Mouse (Mus musculus) limb, embryonic 12.5 days (tissue): Measurements from ENCODE around the gene Spop. TPM values are rescaled to one million over a fixed set of nuclear protein-coding genes. Genes with fewer than 3 reads are reported as not detected.

Source experiments
- ATAC-seq: fragments of 200-750 bp; cut with Nextera tagmentation; 2 replicates; pipeline ENCODE4 v1.8.0; 2017; ENCODE audit warnings: low read depth, moderate TSS enrichment; ENCODE audit not compliant: insufficient number of reproducible peaks, insufficient read depth, low FRiP score, low TSS enrichment
- H3K27ac ChIP-seq: fragments of 300-500 bp; sonication (generic); 2 replicates; pipeline ENCODE4 v1.5.1; 2016; ENCODE audit warnings: mild to moderate bottlenecking, moderate library complexity
- H3K27me3 ChIP-seq: fragments of 300-500 bp; sonication (generic); 2 replicates; pipeline ENCODE4 v1.6.1; 2016; ENCODE audit warnings: mild to moderate bottlenecking, moderate library complexity
- H3K36me3 ChIP-seq: fragments of 300-500 bp; sonication (generic); 2 replicates; pipeline ENCODE4 v1.6.1; 2016; ENCODE audit warnings: mild to moderate bottlenecking, moderate library complexity
- H3K4me1 ChIP-seq: fragments of 300-500 bp; sonication (generic); replicated peaks from 2 replicates; pipeline ENCODE4 v1.6.1; 2016
- H3K4me2 ChIP-seq: fragments of 300-500 bp; sonication (generic); 2 replicates; pipeline ENCODE4 v1.6.1; 2016; ENCODE audit warnings: mild to moderate bottlenecking, moderate library complexity
- H3K4me3 ChIP-seq: fragments of 300-500 bp; sonication (generic); replicated peaks from 2 replicates; pipeline ENCODE4 v1.5.1; 2016; ENCODE audit warnings: mild to moderate bottlenecking
- H3K9ac ChIP-seq: fragments of 300-500 bp; sonication (generic); replicated peaks from 2 replicates; pipeline ENCODE4 v1.6.1; 2016; ENCODE audit warnings: mild to moderate bottlenecking, moderate library complexity
- H3K9me3 ChIP-seq: fragments of 300-500 bp; sonication (generic); 2 replicates; pipeline ENCODE4 v1.6.1; 2016; ENCODE audit warnings: mild to moderate bottlenecking, moderate library complexity
- WGBS: fragments of 180-500 bp; shearing (Covaris S2); methylation state at CpG from one replicate; pipeline ENCODE4 v1.1.7; 2016; 5-methylcytosine and 5-hydroxymethylcytosine counted together
- polyA plus RNA-seq: library from polyadenylated mRNA; unstranded; fragments of >200 nt; fragmentation: Nextera tagmentation; extraction: Ambion mirVana; gene quantifications from 2 replicates; pipeline ENCODE4 v1.2.1, GENCODE M21; 2016

The Spop gene
- polyA plus RNA-seq, 1 experiment from 2014 or later = 157 TPM

GRCm38 (mm10) chr11:95479458-95479857 is 65.6 kb downstream of the Spop start:
- no peaks in the 10 kb centered on the region; the same call in 1 of the 2 replicates for H3K9me3 ChIP-seq
- no peaks in the 10 kb centered on the region for H3K4me1 ChIP-seq
- WGBS = 89% methylated on average over 4 of the region's 4 CpGs
- H3K36me3 ChIP-seq = peaks cover 70% of the 10 kb centered on the region
- H3K27ac ChIP-seq = no peak overlapping the region
- no peak overlapping the region for H3K4me2 ChIP-seq
- H3K27me3 ChIP-seq = no peaks in the 10 kb centered on the region
- no peak overlapping the region for H3K4me3 ChIP-seq
- ATAC-seq = no peak
- no peak overlapping the region for H3K9ac ChIP-seq

- Histone ChIP-seq H3K27me3 (no peaks in the 10 kb centered on the region), H3K36me3 (peaks cover 70% of the 10 kb centered on the region), H3K9me3 (no peaks in the 10 kb centered on the region; the same call in 1 of the 2 replicates), H3K27ac (no peak overlapping the region), H3K4me3 (no peak overlapping the region), H3K9ac (no peak overlapping the region), H3K4me1 (no peaks in the 10 kb centered on the region), H3K4me2 (no peak overlapping the region)
- 86% methylated on average over 4 of the region's 4 CpGs for WGBS
- ATAC-seq = no peak
Observed at GRCm38 (mm10) chr11:95480662-95481061, 66.8 kb downstream of the Spop start.

GRCm38 (mm10) chr11:95485634-95486033 is 71.8 kb downstream of the Spop start:
- Histone ChIP-seq H3K9me3 (no peaks in the 10 kb centered on the region), H3K4me3 (no peak overlapping the region), H3K4me2 (no peak overlapping the region), H3K27me3 (no peaks in the 10 kb centered on the region), H3K9ac (no peak overlapping the region), H3K27ac (no peak overlapping the region), H3K36me3 (peaks cover 87% of the 10 kb centered on the region), H3K4me1 (no peaks in the 10 kb centered on the region)
- WGBS = 95% methylated on average over 18 of the region's 18 CpGs
- no peak for ATAC-seq

- Histone ChIP-seq H3K27ac (no peak overlapping the region), H3K9ac (no peak overlapping the region), H3K36me3 (peaks cover 89% of the 10 kb centered on the region), H3K27me3 (no peaks in the 10 kb centered on the region), H3K4me2 (no peak overlapping the region), H3K4me1 (no peaks in the 10 kb centered on the region), H3K9me3 (no peaks in the 10 kb centered on the region), H3K4me3 (no peak overlapping the region)
- 98% methylated on average over 2 of the region's 2 CpGs for WGBS
- ATAC-seq = no peak
Observed at GRCm38 (mm10) chr11:95487237-95487636, 73.4 kb downstream of the Spop start.

GRCm38 (mm10) chr11:95490104-95490503 is 76.2 kb downstream of the Spop start:
- Histone ChIP-seq H3K9ac (no peak overlapping the region), H3K9me3 (no peaks in the 10 kb centered on the region), H3K4me2 (no peak overlapping the region), H3K4me1 (no peaks in the 10 kb centered on the region), H3K36me3 (peaks cover 91% of the 10 kb centered on the region), H3K4me3 (no peak overlapping the region), H3K27ac (no peak overlapping the region), H3K27me3 (no peaks in the 10 kb centered on the region)
- 83% methylated on average over 14 of the region's 14 CpGs for WGBS
- ATAC-seq = no peak

- no peak overlapping the region for H3K4me2 ChIP-seq
- H3K27ac ChIP-seq = no peak overlapping the region
- H3K9ac ChIP-seq = no peak overlapping the region
- H3K27me3 ChIP-seq = no peaks in the 10 kb centered on the region
- 96% methylated on average over 4 of the region's 4 CpGs for WGBS
- ATAC-seq = no peak
- H3K4me3 ChIP-seq = no peak overlapping the region
- no peaks in the 10 kb centered on the region for H3K4me1 ChIP-seq
- H3K9me3 ChIP-seq = no peaks in the 10 kb centered on the region
- peaks cover 83% of the 10 kb centered on the region for H3K36me3 ChIP-seq
Observed at GRCm38 (mm10) chr11:95492256-95492655, 78.4 kb downstream of the Spop start.

GRCm38 (mm10) chr11:95493010-95493409 is 79.1 kb downstream of the Spop start:
- H3K9me3 ChIP-seq = no peaks in the 10 kb centered on the region
- no peak overlapping the region for H3K4me2 ChIP-seq
- WGBS = 86% methylated on average over 4 of the region's 4 CpGs
- no peaks in the 10 kb centered on the region for H3K27me3 ChIP-seq
- no peak for ATAC-seq
- no peak overlapping the region for H3K9ac ChIP-seq
- H3K27ac ChIP-seq = no peak overlapping the region
- no peaks in the 10 kb centered on the region for H3K4me1 ChIP-seq
- H3K36me3 ChIP-seq = peaks cover 85% of the 10 kb centered on the region
- H3K4me3 ChIP-seq = no peak overlapping the region

GRCm38 (mm10) chr11:95493950-95494349 is 80.1 kb downstream of the Spop start:
- no peak overlapping the region for H3K4me2 ChIP-seq
- ATAC-seq = no peak
- H3K4me3 ChIP-seq = no peak overlapping the region
- WGBS = 84% methylated on average over 9 of the region's 9 CpGs
- no peak overlapping the region for H3K27ac ChIP-seq
- H3K36me3 ChIP-seq = peaks cover 79% of the 10 kb centered on the region
- no peaks in the 10 kb centered on the region for H3K9me3 ChIP-seq
- H3K9ac ChIP-seq = no peak overlapping the region
- H3K27me3 ChIP-seq = no peaks in the 10 kb centered on the region
- no peaks in the 10 kb centered on the region for H3K4me1 ChIP-seq

GRCm38 (mm10) chr11:95494374-95494773 is 80.5 kb downstream of the Spop start:
- no peak overlapping the region for H3K4me2 ChIP-seq
- H3K27ac ChIP-seq = no peak overlapping the region
- H3K9ac ChIP-seq = no peak overlapping the region
- peaks cover 78% of the 10 kb centered on the region for H3K36me3 ChIP-seq
- H3K27me3 ChIP-seq = no peaks in the 10 kb centered on the region
- 90% methylated on average over 3 of the region's 3 CpGs for WGBS
- no peak for ATAC-seq
- H3K4me3 ChIP-seq = no peak overlapping the region
- H3K4me1 ChIP-seq = no peaks in the 10 kb centered on the region
- no peaks in the 10 kb centered on the region for H3K9me3 ChIP-seq

- no peak overlapping the region for H3K27ac ChIP-seq
- WGBS = 88% methylated on average over 9 of the region's 9 CpGs
- no peak for ATAC-seq
- no peak overlapping the region for H3K9ac ChIP-seq
- H3K27me3 ChIP-seq = no peaks in the 10 kb centered on the region
- H3K36me3 ChIP-seq = peaks cover 67% of the 10 kb centered on the region
- H3K4me1 ChIP-seq = no peaks in the 10 kb centered on the region
- no peak overlapping the region for H3K4me3 ChIP-seq
- H3K9me3 ChIP-seq = no peaks in the 10 kb centered on the region
- no peak overlapping the region for H3K4me2 ChIP-seq
Observed at GRCm38 (mm10) chr11:95495883-95496282, 82.0 kb downstream of the Spop start.

GRCm38 (mm10) chr11:95497921-95498320 is 84.0 kb downstream of the Spop start:
- Histone ChIP-seq H3K36me3 (peaks cover 48% of the 10 kb centered on the region), H3K27me3 (no peaks in the 10 kb centered on the region), H3K4me2 (no peak overlapping the region), H3K9ac (no peak overlapping the region), H3K9me3 (no peaks in the 10 kb centered on the region), H3K4me1 (no peaks in the 10 kb centered on the region), H3K27ac (no peak overlapping the region), H3K4me3 (no peak overlapping the region)
- no peak for ATAC-seq
- 88% methylated on average over 5 of the region's 5 CpGs for WGBS

GRCm38 (mm10) chr11:95500412-95500811 is 86.5 kb downstream of the Spop start:
- WGBS = 56% methylated on average over 4 of the region's 4 CpGs
- Histone ChIP-seq H3K4me2 (no peak overlapping the region), H3K27me3 (no peaks in the 10 kb centered on the region), H3K9ac (no peak overlapping the region), H3K4me3 (no peak overlapping the region), H3K36me3 (peaks cover 23% of the 10 kb centered on the region), H3K27ac (no peak overlapping the region), H3K9me3 (no peaks in the 10 kb centered on the region), H3K4me1 (peaks cover 9% of the 10 kb centered on the region)
- ATAC-seq = no peak
